Mouse (Mus musculus): ENCODE data around the gene Tada2a.

Gene Tada2a

GRCm38 (mm10) chr11:84128943-84129798 lies at the start of gene Tada2a, which contains the start of gene Acaca:
Gene Tada2a (minus strand): TSS chr11:84129600.
Gene Acaca (plus strand): TSS chr11:84129672.
- DNase-seq (ENCODE audit: low read depth, low spot score): peak; percentile 80

- DNase-seq (ENCODE audit: low read depth, low spot score): no peak
Measured at GRCm38 (mm10) chr11:84178571-84178970, 49.2 kb upstream of the Tada2a start.

DNA sequence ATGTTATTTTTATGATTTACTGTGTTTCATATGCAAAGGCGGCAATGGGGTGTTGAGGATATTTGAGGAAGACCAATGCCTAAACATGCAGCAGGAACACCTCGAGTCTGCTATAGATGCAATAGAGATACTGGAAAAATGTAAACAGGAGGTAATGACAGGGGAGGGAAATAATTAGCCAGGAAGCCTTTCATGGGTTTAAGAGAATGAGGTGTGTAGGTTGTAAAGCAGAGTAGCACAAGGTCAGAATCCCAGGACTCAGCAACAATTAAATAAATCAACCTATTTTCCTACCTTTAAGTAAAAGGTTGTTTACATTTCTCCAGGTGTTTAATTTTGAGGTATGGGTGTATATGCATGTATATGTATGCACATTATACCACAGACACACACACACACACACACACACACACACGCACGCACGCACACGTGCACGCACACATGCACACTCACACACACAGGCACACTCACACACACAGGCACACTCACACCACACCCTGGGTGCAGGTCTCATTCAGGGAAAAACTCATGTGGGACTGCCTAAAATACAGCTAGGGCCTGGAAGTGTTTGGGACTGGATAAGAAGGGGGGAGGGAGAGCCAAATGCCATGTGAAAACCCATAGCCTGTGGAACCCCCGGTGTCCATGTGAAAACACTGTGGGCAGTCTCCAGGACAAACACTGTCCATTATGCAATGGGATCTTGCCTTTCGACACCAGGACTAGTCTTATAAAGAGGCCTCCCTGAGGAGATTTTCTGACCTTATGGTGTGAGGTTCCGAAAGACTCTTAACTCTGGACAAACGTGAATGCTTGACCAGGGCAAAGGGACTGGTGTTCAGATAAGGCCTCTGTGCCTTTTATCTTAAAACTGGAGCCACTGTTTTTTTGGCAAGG lies 43.4 kb upstream of the Tada2a start:
- DNase-seq (ENCODE audit: low read depth, low spot score): no peak

DNA sequence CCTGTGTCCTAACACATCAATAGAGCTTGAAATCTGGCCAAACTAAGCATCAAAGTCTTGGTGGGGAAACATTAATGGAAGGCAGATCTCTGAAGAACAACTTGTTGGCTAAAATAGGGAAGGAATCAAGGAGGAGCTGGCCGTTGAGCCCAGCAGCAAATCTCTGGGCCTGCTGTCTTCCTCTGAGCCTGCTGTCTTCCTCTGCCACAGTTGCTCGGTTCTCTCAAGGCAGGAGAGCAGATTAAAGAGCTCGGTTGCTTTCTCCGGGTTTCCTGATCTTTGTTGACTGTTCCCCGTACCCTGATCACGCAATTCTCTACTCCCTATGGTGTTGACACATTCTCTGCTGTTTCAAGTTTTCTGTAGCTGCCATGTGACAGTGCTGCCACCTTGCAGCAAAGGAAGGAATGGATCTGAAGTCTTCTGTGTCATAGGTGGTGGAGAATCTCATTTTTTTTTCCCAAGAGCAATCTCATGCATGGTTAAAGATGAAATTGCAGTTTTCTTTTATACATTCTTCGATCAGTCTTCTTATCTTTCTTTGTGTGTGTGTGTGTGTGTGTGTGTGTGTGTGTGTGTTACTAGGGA lies 39.4 kb upstream of the Tada2a start:
- DNase-seq (ENCODE audit: low read depth, low spot score): peak; percentile 9

DNA sequence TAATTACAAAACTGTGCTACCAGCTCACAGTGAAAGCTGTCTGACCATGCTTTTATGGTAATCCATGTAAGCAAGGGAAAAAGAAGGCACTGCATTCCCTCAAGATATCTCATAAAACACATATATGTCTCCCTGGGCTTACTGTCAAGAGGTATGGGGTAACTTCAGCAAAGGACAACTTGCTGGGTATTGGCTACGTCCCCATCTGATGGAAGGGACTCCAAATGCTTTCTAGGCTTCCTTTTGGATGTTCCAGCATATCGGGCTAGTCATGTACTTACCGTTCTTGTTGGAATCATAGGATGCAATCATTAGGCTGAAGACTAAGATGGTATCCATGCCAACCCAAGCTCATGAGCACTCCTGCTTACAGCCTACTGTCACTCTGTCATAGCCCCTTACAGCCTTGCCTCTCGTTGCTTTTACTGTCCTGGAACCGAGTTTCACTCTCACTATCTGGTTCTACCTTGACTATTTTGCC lies 37.7 kb upstream of the Tada2a start, which contains the start of gene Gm11437:
Gene Gm11437, minus strand, starts transcription at position 431 of the 481 bp plus-strand sequence.
- no peak for DNase-seq (ENCODE audit: low read depth, low spot score)

GRCm38 (mm10) chr11:84164561-84164960 lies 35.2 kb upstream of the Tada2a start:
- no peak for DNase-seq (ENCODE audit: low read depth, low spot score)

GRCm38 (mm10) chr11:84164123-84164522 lies 34.7 kb upstream of the Tada2a start:
- no peak for DNase-seq (ENCODE audit: low read depth, low spot score)

GRCm38 (mm10) chr11:84156535-84157262 lies 27.3 kb upstream of the Tada2a start:
- no peak for DNase-seq (ENCODE audit: low read depth, low spot score)

- no peak for DNase-seq (ENCODE audit: low read depth, low spot score)
Measured at GRCm38 (mm10) chr11:84150884-84151283, 21.5 kb upstream of the Tada2a start.

GRCm38 (mm10) chr11:84146081-84146480 lies 16.7 kb upstream of the Tada2a start:
- DNase-seq (ENCODE audit: low read depth, low spot score): no peak

DNA sequence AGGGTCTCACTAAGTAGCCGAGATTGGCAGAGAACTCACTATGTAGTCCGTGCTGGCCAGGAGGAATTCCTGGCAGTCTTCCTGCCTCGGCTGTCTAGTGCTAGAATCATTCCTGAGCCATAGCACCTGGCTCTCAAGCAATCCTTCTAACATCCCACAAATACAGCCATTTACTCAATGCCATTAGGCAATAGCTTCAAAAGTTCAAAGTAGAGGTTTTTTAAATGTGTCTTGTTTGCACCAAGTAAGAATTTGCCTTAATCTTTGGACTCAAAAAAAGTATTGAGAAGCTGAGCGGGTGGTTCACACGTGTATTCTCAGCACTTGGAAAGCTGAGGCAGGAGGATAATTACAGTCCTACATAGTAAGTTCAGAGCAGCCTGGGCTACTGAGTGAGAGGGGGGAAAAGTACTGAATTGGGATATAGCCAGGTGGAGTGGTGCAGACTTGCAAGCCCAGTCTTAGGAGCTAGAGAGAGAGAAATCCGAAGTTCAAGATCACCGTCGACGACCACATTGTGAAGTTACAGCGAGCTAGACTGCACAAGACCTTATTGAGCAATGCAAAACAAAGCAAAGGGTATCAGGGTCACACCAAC lies 15.9 kb upstream of the Tada2a start:
- no peak for DNase-seq (ENCODE audit: low read depth, low spot score)

DNA sequence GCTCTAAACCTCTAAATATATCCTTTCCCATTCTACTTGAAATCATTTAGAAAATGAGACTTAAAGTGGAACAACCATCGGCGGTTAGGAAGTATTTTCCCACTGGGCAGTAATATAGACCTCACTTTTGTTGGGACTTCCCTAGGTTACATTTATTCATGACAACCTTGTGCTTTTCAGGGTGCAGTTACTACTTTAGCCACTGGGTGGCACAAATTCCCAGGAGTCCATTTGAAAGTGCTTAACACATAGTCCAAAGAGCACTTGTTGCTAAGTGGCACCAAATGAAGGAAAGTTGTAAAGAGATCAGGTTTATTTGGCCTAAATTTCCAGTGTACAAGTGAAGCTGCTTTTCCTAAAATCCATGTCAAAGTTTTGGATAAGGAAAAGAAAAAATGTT lies 12.4 kb upstream of the Tada2a start:
- peak; percentile 54 for DNase-seq (ENCODE audit: low read depth, low spot score)

- no peak for DNase-seq (ENCODE audit: low read depth, low spot score)
Measured at GRCm38 (mm10) chr11:84136453-84136852, 7.1 kb upstream of the Tada2a start.

GRCm38 (mm10) chr11:84134331-84134860 lies 5.0 kb upstream of the Tada2a start:
- no peak for DNase-seq (ENCODE audit: low read depth, low spot score)

GRCm38 (mm10) chr11:84129799-84130185 lies 392 bp upstream of the Tada2a start:
- DNase-seq (ENCODE audit: low read depth, low spot score): no peak

DNA sequence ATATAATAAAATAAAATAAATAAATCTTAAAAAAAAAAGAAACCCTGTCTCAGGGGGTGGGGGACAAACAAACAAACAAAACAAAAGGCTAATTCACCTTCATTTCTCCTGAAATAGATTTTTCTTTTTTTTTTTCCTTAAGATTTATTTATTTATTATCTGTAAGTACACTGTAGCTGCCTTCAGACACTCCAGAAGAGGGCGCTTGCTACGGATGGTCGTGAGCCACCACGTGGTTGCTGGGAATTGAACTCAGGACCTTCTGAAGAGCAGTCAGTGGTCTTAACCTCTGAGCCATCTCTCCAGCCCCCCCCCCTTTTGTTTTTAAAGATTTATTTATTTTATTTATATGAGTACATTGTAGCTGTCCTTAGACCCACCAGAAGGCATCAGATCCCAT lies 1.4 kb downstream of the Tada2a start:
- no peak for DNase-seq (ENCODE audit: low read depth, low spot score)

DNA sequence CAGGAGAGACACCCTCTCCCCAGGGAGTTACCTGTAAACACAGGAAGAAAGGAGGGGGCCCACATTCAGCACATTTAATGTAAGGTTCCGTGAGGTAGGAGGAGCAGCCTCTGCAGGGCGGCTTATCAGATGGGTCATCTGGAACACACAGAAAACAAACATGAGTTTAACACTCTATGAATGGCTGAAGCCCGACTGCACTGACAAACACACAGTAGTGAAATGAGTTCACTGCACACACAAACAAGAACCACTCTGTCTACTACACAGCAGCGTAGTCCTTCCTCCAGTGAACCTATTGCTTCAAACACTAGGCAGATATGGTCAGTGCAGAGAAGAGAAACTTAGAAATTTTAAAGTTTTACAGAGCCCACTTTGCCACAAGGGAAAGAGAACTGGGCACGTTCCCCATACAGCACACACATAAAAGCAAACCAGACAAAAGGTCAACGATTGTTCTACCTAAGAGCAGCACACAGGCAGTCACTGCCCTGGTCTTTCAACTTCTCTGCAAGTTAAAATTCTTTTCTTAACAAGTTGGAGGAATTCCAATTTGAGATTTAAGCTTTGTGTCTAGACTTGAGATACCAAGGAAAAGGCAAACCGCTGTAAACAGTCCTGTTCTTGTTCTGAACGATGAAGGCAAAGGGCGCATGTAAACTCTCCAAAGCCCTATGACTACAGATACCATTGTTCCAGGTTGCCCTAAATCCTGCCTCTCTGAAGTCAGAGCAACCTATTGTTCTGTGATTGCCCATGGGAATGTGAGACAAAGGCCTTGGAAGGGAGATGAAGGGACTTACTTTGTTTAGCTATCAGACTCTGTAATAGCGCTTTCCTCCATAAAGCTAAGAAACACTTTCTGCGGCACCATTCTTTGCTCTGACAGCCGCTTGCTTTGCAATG lies 8.1 kb downstream of the Tada2a start:
- DNase-seq (ENCODE audit: low read depth, low spot score): no peak

- DNase-seq (ENCODE audit: low read depth, low spot score): no peak
Measured at GRCm38 (mm10) chr11:84117431-84117830, 12.0 kb downstream of the Tada2a start.

- no peak for DNase-seq (ENCODE audit: low read depth, low spot score)
Measured at GRCm38 (mm10) chr11:84116221-84116620, 13.2 kb downstream of the Tada2a start.
